Mouse (Mus musculus): Measurements from ENCODE around the gene Slc18a3. TPM values are rescaled to one million over a fixed set of nuclear protein-coding genes. Genes with fewer than 3 reads are reported as not detected.

Slc18a3 gene
- polyA plus RNA-seq, 1 experiment from 2014 or later = 22.0 TPM

DNA sequence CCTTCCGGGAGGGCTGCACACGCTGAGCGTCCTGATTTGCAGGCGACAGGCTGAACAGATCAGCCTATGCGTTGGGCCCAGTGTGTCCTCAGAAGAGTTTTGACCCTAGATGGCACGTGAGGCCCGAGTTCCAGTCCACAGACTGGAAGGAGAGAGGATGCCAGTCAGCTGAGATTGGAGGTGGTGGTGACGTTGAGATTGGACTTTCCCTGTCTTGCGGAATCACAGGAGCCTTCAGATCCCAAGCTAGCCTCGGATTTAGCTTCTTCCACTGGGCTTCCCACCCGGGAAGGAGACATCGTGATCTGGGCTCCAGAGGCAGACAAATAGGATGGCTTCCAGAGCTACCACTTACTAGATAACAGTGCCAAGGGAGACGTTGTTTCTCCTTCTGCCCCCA is 1.2 kb upstream of the Slc18a3 start, which contains the start of gene Chat:
Gene Chat (minus strand): TSS at position 101 of the 400 bp plus-strand sequence.
- peaks cover 18% of the 10 kb centered on the region for H3K4me1 ChIP-seq (ENCODE audit: control insufficient read depth, insufficient read depth, low read depth, low read length)
- peak within 1 kb of the TSS; percentile 48 for H3K9ac ChIP-seq (ENCODE audit: low read depth, low read length)
- H3K9me3 ChIP-seq (ENCODE audit: control insufficient read depth, low read length) = no peaks in the 10 kb centered on the region
- ATAC-seq = no peak
- WGBS = 17% methylated on average over 13 of the region's 13 CpGs
- H3K27ac ChIP-seq (ENCODE audit: low read depth, low read length) = no peak within 1 kb of the TSS
- H3K4me3 ChIP-seq (ENCODE audit: low read length) = peak within 1 kb of the TSS; percentile 45
- no peaks in the 10 kb centered on the region for H3K36me3 ChIP-seq (ENCODE audit: control insufficient read depth, insufficient read depth, low read length)
- H3K4me2 ChIP-seq (ENCODE audit: low read length) = peak within 1 kb of the TSS; percentile 77
- H3K27me3 ChIP-seq (replicated peaks; ENCODE audit: control insufficient read depth, insufficient read depth, low read length) = peaks cover 63% of the 10 kb centered on the region

DNA sequence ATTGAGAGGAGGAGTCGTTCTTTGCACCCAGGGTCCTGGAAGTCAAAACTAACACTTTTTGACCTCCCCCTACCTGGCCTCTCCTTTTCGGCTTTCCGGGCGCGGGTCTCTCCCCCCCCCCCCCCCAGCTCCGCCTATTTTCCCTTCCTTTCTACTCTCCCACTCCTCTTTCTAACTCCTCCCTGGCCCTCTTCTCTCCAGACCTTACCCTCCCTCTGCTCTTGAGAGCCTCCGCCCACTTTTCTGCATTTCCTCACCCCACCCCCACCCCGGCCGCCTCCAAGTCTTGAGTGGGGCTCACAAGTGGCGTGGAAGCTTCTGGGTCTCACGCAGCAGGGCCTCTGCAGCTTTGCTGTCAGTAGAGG is 838 bp upstream of the Slc18a3 start:
- peak overlapping the region; percentile 77 for H3K4me2 ChIP-seq (ENCODE audit: low read length)
- H3K9me3 ChIP-seq (ENCODE audit: control insufficient read depth, low read length) = no peaks in the 10 kb centered on the region
- H3K27me3 ChIP-seq (replicated peaks; ENCODE audit: control insufficient read depth, insufficient read depth, low read length) = peaks cover 66% of the 10 kb centered on the region
- 1% methylated on average over 8 of the region's 11 CpGs for WGBS
- peak overlapping the region; percentile 45; the same call in 1 of the 2 replicates for H3K4me3 ChIP-seq (ENCODE audit: low read length)
- no peak overlapping the region for H3K27ac ChIP-seq (ENCODE audit: low read depth, low read length)
- no peak overlapping the region for H3K9ac ChIP-seq (ENCODE audit: low read depth, low read length)
- H3K36me3 ChIP-seq (ENCODE audit: control insufficient read depth, insufficient read depth, low read length) = no peaks in the 10 kb centered on the region
- peaks cover 18% of the 10 kb centered on the region for H3K4me1 ChIP-seq (ENCODE audit: control insufficient read depth, insufficient read depth, low read depth, low read length)
- ATAC-seq = no peak

DNA sequence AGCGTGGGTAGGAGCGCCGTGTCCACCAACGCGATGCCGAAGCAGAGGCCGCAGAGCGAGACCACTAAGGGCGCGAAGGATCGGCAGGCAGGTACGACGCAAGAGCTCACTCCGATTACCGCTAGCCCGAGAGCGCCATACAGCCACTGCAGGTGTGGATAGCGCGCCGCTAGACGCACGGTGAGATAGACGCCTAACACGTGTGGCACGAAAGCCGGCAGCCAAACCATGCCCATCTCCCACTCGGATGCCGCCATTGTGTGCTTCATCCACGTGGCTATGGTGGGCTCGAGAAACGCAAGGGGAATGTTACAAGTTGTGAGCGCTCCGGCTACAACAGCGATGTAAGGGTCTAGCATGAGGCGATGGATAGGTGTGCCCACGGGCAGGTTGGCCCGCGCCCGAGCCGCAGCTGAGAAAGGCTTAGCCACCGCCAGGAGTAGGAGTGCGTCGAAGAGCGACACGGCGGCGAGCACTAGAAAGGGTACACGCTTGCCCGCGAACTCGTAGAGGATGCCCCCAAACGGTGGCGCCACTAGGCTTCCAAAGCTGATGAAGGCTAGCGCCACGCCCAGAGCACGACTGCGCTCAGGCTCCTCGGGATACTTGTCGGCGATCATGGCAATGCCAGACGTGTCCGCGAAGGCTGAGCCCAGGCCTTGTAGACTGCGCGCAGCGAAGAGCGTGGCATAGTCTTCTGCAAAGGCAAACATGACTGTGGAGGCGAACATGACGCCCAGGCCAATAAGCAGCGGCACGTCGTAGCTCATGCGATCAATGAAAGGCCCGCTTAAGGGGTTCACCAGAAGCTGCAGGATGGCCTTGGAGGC is 1.2 kb downstream of the Slc18a3 start:
- ATAC-seq = 0 out of 2 replicates have a peak, but pooled peaks have one; percentile 27
- H3K4me1 ChIP-seq (ENCODE audit: control insufficient read depth, insufficient read depth, low read depth, low read length) = peaks cover 18% of the 10 kb centered on the region
- H3K36me3 ChIP-seq (ENCODE audit: control insufficient read depth, insufficient read depth, low read length) = no peaks in the 10 kb centered on the region
- H3K4me2 ChIP-seq (ENCODE audit: low read length) = peak overlapping the region; percentile 39
- H3K27me3 ChIP-seq (replicated peaks; ENCODE audit: control insufficient read depth, insufficient read depth, low read length) = peaks cover 84% of the 10 kb centered on the region
- peak overlapping the region; percentile 45 for H3K4me3 ChIP-seq (ENCODE audit: low read length)
- no peaks in the 10 kb centered on the region for H3K9me3 ChIP-seq (ENCODE audit: control insufficient read depth, low read length)
- 4% methylated on average over 72 of the region's 74 CpGs for WGBS
- H3K9ac ChIP-seq (ENCODE audit: low read depth, low read length) = no peak overlapping the region
- H3K27ac ChIP-seq (ENCODE audit: low read depth, low read length) = no peak overlapping the region

DNA sequence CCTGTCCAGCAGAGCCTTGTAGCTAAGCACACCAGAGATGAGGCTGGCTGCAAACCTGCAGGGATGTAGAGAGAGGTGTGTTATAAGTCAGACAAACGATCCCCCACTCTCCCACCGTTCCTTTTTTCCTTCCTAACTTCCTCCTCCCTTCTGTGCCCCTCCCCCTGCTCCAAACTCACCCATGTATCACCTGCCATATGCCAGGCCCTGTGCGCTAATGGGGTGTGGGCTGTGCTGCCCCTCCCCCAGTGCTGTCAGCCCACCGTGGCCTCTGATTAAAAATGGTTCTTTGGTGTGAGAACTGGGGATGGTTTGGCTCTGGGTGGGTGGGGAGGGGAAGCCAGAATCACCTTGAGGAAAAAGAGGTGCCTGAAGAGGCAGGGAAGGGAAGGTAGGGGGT is 12.1 kb downstream of the Slc18a3 start:
- WGBS = 20% methylated on average over 4 of the region's 4 CpGs

DNA sequence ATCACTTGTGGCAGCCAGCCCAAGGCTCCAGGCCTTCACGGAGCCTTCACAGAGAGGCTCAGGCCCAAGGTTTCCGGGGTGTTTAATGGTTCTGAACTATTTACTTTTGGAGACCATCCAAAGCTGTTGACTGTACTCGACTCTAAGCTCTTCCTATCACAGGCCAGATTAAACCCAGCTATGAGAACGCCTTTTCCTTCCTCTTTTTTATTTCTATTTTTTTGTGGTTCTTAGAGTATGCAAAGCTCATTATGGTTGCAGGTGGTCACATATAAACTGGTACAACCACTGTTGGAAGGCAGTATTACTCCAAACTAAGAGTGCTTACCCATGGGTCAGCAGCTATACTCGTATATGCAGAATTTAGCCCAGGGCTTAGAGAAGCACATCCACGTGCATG is 17.7 kb downstream of the Slc18a3 start:
- WGBS = 78% methylated on average over 6 of the region's 6 CpGs
- Histone ChIP-seq H3K27me3 (replicated peaks; ENCODE audit: control insufficient read depth, insufficient read depth, low read length) (no peaks in the 10 kb centered on the region), H3K4me1 (ENCODE audit: control insufficient read depth, insufficient read depth, low read depth, low read length) (no peaks in the 10 kb centered on the region), H3K9me3 (ENCODE audit: control insufficient read depth, low read length) (no peaks in the 10 kb centered on the region), H3K4me2 (ENCODE audit: low read length) (no peak overlapping the region), H3K4me3 (ENCODE audit: low read length) (no peak overlapping the region), H3K9ac (ENCODE audit: low read depth, low read length) (no peak overlapping the region), H3K27ac (ENCODE audit: low read depth, low read length) (no peak overlapping the region), H3K36me3 (ENCODE audit: control insufficient read depth, insufficient read depth, low read length) (no peaks in the 10 kb centered on the region)
- ATAC-seq = no peak

More for the DNA sequence above, 12.1 kb downstream of the Slc18a3 start:
- Histone ChIP-seq H3K27ac (ENCODE audit: low read depth, low read length) (no peak overlapping the region), H3K4me2 (ENCODE audit: low read length) (no peak overlapping the region), H3K27me3 (replicated peaks; ENCODE audit: control insufficient read depth, insufficient read depth, low read length) (peaks cover 6% of the 10 kb centered on the region; the same call in 1 of the 2 replicates), H3K9me3 (ENCODE audit: control insufficient read depth, low read length) (no peaks in the 10 kb centered on the region), H3K36me3 (ENCODE audit: control insufficient read depth, insufficient read depth, low read length) (no peaks in the 10 kb centered on the region), H3K4me1 (ENCODE audit: control insufficient read depth, insufficient read depth, low read depth, low read length) (peaks cover 3% of the 10 kb centered on the region), H3K9ac (ENCODE audit: low read depth, low read length) (no peak overlapping the region), H3K4me3 (ENCODE audit: low read length) (no peak overlapping the region)
- no peak for ATAC-seq

DNA sequence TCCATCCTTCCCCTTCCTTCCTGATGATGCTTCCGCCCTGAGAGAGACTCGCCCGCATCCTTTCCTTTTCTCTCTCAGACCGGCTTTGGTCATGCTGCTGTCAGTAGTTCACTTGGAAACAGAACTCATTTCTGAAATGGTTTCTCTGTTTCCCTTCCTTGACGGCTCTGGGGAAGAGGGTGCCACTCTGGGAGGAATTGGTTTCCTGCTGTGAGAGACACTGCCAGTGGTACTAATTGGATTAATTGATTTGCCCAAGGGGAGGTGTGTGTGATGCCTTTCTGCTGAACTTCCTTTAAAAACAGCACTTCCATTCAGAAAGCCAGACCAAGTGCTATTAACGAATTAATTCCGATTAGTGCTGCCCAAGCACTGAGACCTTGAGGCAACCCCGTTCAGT is 21.2 kb downstream of the Slc18a3 start:
- no peak for ATAC-seq
- H3K9ac ChIP-seq (ENCODE audit: low read depth, low read length) = no peak overlapping the region
- no peaks in the 10 kb centered on the region for H3K4me1 ChIP-seq (ENCODE audit: control insufficient read depth, insufficient read depth, low read depth, low read length)
- no peak overlapping the region for H3K4me3 ChIP-seq (ENCODE audit: low read length)
- WGBS = 22% methylated on average over 8 of the region's 8 CpGs
- H3K27ac ChIP-seq (ENCODE audit: low read depth, low read length) = no peak overlapping the region
- no peak overlapping the region for H3K4me2 ChIP-seq (ENCODE audit: low read length)
- H3K9me3 ChIP-seq (ENCODE audit: control insufficient read depth, low read length) = no peaks in the 10 kb centered on the region
- H3K36me3 ChIP-seq (ENCODE audit: control insufficient read depth, insufficient read depth, low read length) = no peaks in the 10 kb centered on the region
- 0 out of 2 replicates have a peak, but pooled peaks cover 2% of the 10 kb centered on the region for H3K27me3 ChIP-seq (replicated peaks; ENCODE audit: control insufficient read depth, insufficient read depth, low read length)

DNA sequence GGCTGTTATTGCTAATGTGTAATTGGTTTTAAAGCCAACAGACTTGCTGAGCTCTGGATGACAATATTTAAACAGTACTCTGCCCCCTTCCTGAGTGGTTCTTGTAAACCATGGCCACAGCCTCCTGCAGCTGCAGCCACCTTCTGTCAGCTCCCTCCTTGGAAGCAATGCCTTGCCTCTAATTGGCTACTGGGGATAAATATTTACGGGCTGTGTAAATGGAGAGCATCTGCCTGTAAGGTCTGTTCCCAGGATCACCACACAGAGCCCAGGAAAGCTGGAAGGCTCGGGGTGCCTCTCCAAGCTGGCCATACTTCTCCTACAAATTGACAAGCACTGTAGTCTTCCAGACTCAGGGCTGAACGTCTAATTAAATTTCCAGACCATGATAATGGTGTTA is 24.9 kb downstream of the Slc18a3 start:
- 21% methylated on average over 3 of the region's 3 CpGs for whole genome bisulfite sequencing
- ATAC-seq = peak; percentile 50

DNA sequence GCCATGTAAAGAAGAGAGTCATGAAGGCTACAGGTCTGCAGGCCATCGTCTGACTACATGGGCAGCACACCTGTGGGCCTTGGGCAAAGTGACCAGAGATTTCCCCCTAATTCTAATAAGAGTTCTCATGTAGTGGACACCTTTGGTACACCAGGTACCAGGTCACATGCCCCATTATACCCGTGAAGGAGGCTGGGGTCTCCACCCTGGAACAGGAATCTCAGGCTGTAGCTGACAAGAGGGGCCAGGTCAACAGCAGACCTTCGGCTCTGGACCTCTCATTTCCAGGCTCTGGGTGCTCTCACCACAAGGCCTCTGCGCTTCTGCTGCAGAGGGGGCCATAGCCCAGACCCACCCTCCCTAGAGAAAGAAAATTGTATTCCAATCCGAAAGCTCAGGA is 25.3 kb downstream of the Slc18a3 start:
- Histone ChIP-seq H3K4me2 (ENCODE audit: low read length) (no peak overlapping the region), H3K9me3 (ENCODE audit: control insufficient read depth, low read length) (no peaks in the 10 kb centered on the region), H3K27me3 (replicated peaks; ENCODE audit: control insufficient read depth, insufficient read depth, low read length) (0 out of 2 replicates have a peak, but pooled peaks cover 2% of the 10 kb centered on the region), H3K9ac (ENCODE audit: low read depth, low read length) (no peak overlapping the region), H3K4me3 (ENCODE audit: low read length) (no peak overlapping the region), H3K36me3 (ENCODE audit: control insufficient read depth, insufficient read depth, low read length) (no peaks in the 10 kb centered on the region), H3K4me1 (ENCODE audit: control insufficient read depth, insufficient read depth, low read depth, low read length) (no peaks in the 10 kb centered on the region), H3K27ac (ENCODE audit: low read depth, low read length) (no peak overlapping the region)
- WGBS = 68% methylated on average over 5 of the region's 5 CpGs
- ATAC-seq = no peak

More for the DNA sequence above, 24.9 kb downstream of the Slc18a3 start:
- Histone ChIP-seq H3K9me3 (ENCODE audit: control insufficient read depth, low read length) (no peaks in the 10 kb centered on the region), H3K27ac (ENCODE audit: low read depth, low read length) (no peak overlapping the region), H3K9ac (ENCODE audit: low read depth, low read length) (no peak overlapping the region), H3K27me3 (replicated peaks; ENCODE audit: control insufficient read depth, insufficient read depth, low read length) (0 out of 2 replicates have a peak, but pooled peaks cover 2% of the 10 kb centered on the region), H3K4me1 (ENCODE audit: control insufficient read depth, insufficient read depth, low read depth, low read length) (no peaks in the 10 kb centered on the region), H3K4me3 (ENCODE audit: low read length) (no peak overlapping the region), H3K4me2 (ENCODE audit: low read length) (no peak overlapping the region), H3K36me3 (ENCODE audit: control insufficient read depth, insufficient read depth, low read length) (no peaks in the 10 kb centered on the region)

DNA sequence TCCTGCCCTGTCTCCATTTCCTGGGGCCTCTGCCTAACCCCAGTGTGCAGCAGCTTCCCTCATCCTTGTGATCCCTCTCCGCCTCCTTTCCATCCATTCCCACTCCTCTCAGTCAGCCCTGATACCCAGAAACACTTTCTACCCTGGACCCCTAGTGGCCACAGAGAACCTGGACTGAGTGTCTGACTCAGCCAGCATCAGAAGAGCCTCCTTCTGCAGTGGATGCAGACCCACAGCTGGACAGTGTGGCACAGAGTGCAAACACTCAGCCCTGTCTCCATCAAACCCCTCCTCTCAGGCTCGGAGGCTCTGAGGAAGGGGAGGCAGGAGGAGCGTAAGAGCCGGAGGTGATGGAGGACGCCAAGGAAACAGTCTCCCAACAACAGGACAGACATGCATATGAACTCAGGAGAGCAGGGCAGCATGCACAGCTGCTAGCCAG is 27.3 kb downstream of the Slc18a3 start:
- H3K27me3 ChIP-seq (replicated peaks; ENCODE audit: control insufficient read depth, insufficient read depth, low read length) = 0 out of 2 replicates have a peak, but pooled peaks cover 2% of the 10 kb centered on the region
- no peak overlapping the region for H3K4me3 ChIP-seq (ENCODE audit: low read length)
- WGBS = 18% methylated on average over 5 of the region's 5 CpGs
- no peak for ATAC-seq
- H3K27ac ChIP-seq (ENCODE audit: low read depth, low read length) = no peak overlapping the region
- no peaks in the 10 kb centered on the region for H3K4me1 ChIP-seq (ENCODE audit: control insufficient read depth, insufficient read depth, low read depth, low read length)
- no peaks in the 10 kb centered on the region for H3K36me3 ChIP-seq (ENCODE audit: control insufficient read depth, insufficient read depth, low read length)
- H3K9me3 ChIP-seq (ENCODE audit: control insufficient read depth, low read length) = no peaks in the 10 kb centered on the region
- no peak overlapping the region for H3K4me2 ChIP-seq (ENCODE audit: low read length)
- no peak overlapping the region for H3K9ac ChIP-seq (ENCODE audit: low read depth, low read length)

Measured in hindbrain, embryonic 16.5 days (tissue).